Mouse (Mus musculus) retina, postnatal 1 day (tissue): ENCODE measurements at regions not wholly inside any gene's neighbourhood (a gene's known extent, or its start where the extent isn't known, plus 50 kb on each side); places are given as distances from the start of the nearest gene placed in this dataset.

Experiments
- DNase-seq: peaks from one replicate; pipeline ENCODE4 v3.0.0-alpha.2; 2012

DNA sequence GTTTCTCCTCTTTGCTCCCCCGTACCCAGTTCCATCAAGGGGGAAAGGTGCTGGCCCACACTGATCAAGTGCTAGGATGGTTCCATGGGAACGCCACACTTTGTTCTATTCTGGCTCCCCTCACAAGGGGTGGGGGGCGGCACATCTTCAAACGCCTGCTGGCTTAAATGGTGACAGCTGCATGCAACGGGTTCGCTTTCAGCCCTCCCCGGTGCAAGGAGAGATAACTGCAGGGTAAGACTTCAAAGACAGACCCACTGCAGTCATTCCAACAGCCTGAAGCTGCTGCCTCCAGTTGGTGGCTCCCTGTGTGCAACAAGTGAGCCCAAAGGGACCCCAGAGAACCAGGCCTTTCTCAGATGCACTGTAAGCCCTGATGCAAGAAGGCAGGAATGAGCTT is 173.9 kb upstream of the Lef1 start:
- no peak for DNase-seq

GRCm38 (mm10) chr3:130935926-130936315 is 174.3 kb upstream of the Lef1 start:
- DNase-seq, result no peak

- DNase-seq, result no peak
These were observed 174.9 kb upstream of the Lef1 start for GRCm38 (mm10) chr3:130935302-130935925.

- no peak for DNase-seq
These were observed 177.5 kb upstream of the Lef1 start for GRCm38 (mm10) chr3:130932723-130933122.

- no peak for DNase-seq
These were observed 178.0 kb upstream of the Lef1 start for GRCm38 (mm10) chr3:130932226-130932625.

GRCm38 (mm10) chr3:130925000-130925399 is 185.3 kb upstream of the Lef1 start:
- DNase-seq, result no peak

GRCm38 (mm10) chr3:130923615-130923958 is 186.7 kb upstream of the Lef1 start:
- peak; percentile 55 for DNase-seq

DNA sequence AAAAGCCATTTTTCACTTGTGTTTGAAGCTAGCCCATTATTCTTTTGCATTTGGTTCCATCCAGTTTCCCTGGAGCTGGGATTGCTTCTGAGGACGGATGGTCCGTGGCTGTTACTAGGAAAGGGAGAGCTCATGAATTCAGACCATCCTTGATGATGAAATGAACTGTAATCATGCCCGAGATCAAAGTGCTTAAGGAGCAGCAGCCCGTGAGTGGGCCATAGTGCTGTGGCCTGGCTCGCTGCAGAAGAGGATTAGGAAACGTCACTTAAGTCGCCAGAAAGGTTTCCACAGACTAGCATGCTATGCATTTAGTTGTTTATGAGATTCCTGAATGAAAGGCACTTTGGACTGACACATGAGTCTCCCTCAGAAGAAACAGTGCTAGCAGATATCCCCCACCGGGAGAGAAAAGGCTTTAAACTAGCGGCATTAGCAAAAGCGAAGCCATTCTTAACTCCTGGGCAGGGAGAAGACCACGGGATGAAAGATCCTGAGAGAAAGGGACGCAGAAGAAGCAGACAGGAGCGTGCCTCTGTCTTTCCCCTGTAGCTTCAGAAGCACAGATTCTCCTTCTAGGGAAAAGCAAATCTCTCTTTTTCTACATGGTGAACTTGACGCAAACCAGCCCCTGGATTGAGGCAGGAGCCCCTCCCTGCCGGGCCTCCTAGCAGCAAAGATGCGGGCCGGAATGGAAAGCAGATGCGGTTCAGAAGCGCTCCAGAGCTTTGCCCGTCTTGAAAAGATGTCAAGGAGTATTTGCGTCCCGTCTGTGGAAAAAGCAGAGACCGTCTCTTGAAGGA is 187.3 kb upstream of the Lef1 start:
- DNase-seq, result peak; percentile 56

- no peak for DNase-seq
These were observed 188.5 kb upstream of the Lef1 start for GRCm38 (mm10) chr3:130921621-130922245.

DNA sequence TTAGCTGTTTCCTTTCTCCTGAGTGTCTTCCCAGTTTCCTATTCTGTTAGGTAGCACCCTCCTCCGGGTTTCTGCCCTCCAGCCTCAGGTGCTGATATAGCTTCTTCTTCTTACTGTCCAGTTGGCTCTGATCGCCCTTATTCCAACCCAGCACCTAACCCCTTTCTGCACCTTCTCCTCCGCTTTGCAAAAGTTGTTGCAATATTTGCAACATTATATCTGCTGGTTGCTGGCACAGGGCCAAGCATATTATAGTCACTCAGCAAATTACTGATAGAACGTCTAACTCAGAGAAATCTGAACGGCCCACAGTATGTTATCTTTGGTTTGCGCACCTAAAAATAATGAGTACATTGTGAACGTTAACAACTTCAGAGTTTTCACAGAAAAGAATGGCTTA is 183.6 kb upstream of the Rpl34 start:
- no peak for DNase-seq

DNA sequence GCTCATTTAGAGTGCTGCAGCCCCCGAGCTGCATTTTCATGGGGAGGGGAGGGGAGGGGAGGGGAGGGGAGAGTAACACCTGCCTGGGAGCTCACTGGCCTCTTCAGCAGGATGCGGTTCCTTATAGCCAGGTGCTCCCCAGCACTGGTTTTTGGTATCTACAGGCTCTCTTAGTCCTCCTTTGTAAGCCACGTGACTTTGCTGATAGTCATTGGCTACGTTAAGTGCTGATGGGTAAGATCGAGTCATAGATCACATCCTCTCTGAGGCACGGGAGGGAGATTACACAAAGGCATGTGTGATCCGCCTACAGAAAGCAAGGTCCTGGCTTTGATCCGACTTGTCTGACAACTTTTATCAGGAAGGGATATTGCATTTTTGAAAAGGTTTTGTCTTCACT is 174.9 kb upstream of the Rpl34 start:
- no peak for DNase-seq

- no peak for DNase-seq
These were observed 173.1 kb upstream of the Rpl34 start for GRCm38 (mm10) chr3:130903329-130903728.

DNA sequence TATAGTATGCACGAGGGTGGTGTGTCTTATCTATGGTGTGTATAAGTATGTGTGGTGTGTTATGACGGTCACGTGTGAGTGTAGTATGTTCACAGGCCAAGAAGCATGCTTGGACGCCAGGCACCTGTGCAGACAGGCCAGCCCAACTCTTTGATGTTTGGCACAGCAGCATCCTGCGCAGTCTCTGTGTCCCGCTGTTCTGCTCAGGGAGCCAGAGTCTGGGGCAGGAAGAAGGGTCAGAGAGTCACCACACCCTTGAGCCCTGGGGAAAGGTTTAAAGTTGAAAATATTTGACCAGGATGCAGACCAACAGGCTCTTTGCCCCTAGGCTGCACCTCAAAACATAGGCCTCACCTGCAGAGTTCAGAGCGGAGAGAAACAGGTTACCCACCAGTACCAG is 172.2 kb upstream of the Rpl34 start:
- DNase-seq, result no peak

GRCm38 (mm10) chr3:130901343-130901742 is 171.1 kb upstream of the Rpl34 start:
- no peak for DNase-seq

- no peak for DNase-seq
These were observed 170.6 kb upstream of the Rpl34 start for GRCm38 (mm10) chr3:130900846-130901245.

DNA sequence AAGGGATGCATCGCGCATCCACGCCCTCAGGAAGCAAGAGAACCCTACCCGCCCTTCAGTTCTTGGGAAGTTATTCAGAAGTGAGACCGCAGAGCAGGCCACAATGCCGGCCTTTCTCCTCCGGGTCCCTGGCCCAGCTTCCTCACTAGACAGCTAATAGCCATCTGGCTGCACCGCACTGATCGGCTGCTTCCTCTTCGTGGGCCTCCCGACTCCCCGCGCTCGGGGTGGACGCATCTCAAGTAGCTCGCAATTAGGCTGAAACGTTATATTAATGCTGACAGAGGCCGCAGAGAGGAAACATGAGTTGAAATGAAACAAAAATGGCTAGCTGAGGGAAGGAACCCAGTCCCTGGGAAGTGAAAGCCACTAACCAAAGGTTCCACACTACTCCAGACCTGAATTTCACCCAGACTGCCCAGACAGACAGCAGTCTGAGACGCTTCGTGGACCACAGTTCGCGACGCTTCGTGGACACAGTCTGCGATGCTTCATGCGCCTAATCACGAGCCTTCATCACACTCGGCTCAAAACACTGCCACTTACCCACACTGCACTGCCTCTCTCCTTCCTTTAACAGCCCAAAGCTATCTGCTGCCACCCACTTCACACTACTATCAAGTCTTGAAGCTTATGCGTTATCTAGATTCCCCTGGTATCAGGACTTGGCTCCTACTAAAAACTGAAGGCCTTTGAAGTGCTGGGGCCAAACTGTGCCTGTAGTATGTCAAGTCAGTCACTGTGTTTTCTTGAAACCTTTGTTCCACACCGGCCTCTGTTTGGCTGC is 170.0 kb upstream of the Rpl34 start:
- peak; percentile 35 for DNase-seq

- DNase-seq, result no peak
These were observed 164.1 kb upstream of the Rpl34 start for GRCm38 (mm10) chr3:130894168-130894814.

- no peak for DNase-seq
These were observed 161.1 kb upstream of the Rpl34 start for GRCm38 (mm10) chr3:130891310-130891709.

- DNase-seq, result no peak
These were observed 158.4 kb upstream of the Rpl34 start for GRCm38 (mm10) chr3:130888587-130888986.

DNA sequence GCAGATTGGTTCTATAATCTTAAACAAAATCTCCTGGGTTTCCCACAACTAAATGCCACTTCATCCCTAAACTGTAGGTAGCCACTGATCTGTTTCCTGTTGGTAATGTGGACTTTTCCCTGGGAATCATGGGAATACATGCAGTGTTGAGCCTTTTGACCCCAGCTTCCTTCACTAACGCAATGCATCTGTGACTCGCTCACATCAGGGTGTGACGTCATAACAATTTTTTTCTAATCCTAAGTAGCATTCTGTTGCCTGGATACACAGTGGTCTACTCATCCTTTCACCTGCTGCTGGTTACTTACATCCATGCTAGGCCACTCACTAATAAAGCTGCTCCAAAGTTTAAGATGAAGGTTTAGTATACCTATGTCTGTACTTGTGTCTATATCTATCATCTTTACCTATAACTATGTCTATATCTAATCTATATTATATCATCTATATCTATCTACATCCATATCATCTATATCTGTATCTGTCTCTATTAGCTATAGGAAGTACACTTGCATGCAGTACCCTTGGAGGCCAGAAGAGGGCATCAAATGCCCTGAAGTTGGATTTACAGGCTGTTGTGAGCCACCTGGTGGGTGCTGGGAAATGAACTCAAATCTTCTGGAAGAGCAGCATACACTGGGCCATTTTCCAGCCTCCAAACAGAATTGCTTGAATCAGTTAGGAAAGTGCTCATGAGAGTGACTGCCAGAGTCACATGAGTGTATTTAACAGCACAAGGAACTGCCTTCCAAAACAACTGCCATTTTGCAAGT is 157.5 kb upstream of the Rpl34 start:
- peak; percentile 27 for DNase-seq

DNA sequence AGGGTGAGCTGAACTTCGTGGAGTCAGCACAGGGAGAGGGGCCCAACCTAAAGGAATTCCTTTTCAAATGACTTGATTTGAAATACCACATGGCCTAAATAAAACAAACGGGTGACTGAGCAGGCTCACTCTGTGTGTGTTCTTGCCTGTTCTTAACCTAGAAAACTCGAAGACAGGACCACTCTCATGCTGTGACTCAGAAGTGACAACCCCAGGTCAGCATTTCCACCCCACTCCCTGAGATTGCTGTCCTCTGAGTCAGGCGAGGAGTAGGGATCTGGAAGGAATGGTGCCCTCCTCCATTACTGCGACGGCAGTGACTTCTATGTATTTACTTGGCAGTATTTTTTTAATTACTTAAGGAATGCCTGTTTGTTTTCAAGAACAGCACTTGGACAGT is 155.8 kb upstream of the Rpl34 start:
- DNase-seq, result no peak

GRCm38 (mm10) chr3:130884393-130884792 is 154.2 kb upstream of the Rpl34 start:
- no peak for DNase-seq
